Mouse (Mus musculus): Measurements from ENCODE around the gene Arl4c.

DNA sequence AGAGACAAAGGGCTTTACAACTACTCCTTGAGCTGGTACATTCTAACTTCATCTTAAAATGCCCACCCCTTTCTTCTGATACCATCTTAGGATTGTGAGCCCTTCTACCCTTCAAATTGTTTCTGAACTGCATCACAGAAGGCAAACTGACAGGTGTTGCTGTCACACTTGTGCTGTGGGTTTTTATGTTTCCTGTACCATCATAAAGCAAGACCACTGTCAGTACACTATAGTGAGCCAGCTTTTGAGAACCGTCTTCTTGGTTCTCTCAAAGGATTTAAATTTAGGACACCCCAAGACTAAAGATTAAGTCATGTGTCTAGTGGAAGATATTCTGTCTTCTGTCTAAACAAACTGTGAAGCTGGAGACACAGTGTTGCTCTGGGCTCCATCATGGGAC lies 17.3 kb downstream of the Arl4c start:
- TF ChIP-seq CTCF (IDR thresholded peaks at IDR 0.05; ENCODE audit: low read depth, low read length): no peak
- TF ChIP-seq TAL1 (conservative IDR thresholded peaks at IDR 0.05; ENCODE audit: low read depth, low read length): no peak

Data from G1E (cell line).